Mouse (Mus musculus): ENCODE data around the gene Bicc1.

DNA sequence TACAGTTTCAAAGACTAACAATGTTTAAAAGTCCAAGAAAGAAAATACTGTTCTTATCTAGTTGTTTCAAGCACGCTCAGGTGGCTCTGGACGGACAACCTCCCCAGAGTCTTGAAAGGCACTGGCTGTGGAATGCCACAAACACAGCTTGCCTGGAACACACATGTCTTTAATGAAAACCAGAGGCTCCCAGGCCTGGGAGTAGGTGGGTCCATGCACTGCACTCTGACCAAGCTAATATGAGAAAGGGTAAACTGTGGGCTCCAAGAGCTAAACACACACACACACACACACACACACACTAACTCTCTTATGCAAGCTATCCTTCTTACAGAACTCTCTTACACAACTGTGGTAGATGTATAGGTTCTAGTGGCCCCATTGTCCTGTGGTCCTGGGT lies 99.2 kb downstream of the Bicc1 start:
- TF ChIP-seq CTCF (IDR thresholded peaks at IDR 0.05; ENCODE audit: low read depth) (no peak), EP300 (IDR thresholded peaks at IDR 0.05; ENCODE audit: low read depth) (no peak)
